ENCODE assay signal across 33 mouse cellular contexts in genomic region chr11:66924095-66924823, GRCm38 (mm10). TPM values are rescaled to one million over a fixed set of nuclear protein-coding genes. Genes with fewer than 3 reads are reported as not detected.
DNase-seq lines count a peak whose midpoint lies in the region; ATAC-seq and TF ChIP-seq lines count a peak whose summit lies in the region.
"Had no signal": no experiment of that assay in that cellular context is flagged by ENCODE, and none has a peak within 500 bp of the region (broad histone marks: within the 10 kb centered on the region; RNA-seq: fewer than 3 reads in every experiment).

No protein-coding gene starts in this region.

- no peak for TF ChIP-seq POLR2A in small intestine, adult 2 months (IDR thresholded peaks at IDR 0.05; ENCODE audit: low read depth, low read length)

- H3K36me3 ChIP-seq in heart, embryonic 12.5 days = peaks cover 15% of the 10 kb centered on the region; the same call in 1 of the 2 replicates
- no peaks in the 10 kb centered on the region for H3K36me3 ChIP-seq in intestine, embryonic 15.5 days
- H3K36me3 ChIP-seq in small intestine, adult 2 months (ENCODE audit: control insufficient read depth, insufficient read depth, low read length) = no peaks in the 10 kb centered on the region
- H3K36me3 ChIP-seq: embryonic facial prominence, embryonic 13.5 days; forebrain, embryonic 10.5 days had no signal

- no peak overlapping the region for H3K27ac ChIP-seq in heart, embryonic 12.5 days (ENCODE audit: poor library complexity, severe bottlenecking)
- H3K27ac ChIP-seq in intestine, embryonic 15.5 days = no peak overlapping the region
- peak overlapping the region; percentile 96 for H3K27ac ChIP-seq in small intestine, adult 2 months (ENCODE audit: insufficient read depth, low read depth, low read length)
- H3K27ac ChIP-seq: embryonic facial prominence, embryonic 13.5 days; forebrain, embryonic 10.5 days; forebrain, embryonic 13.5 days; heart, embryonic 13.5 days; hindbrain, embryonic 14.5 days; hindbrain, postnatal 0 days had no signal

- H3K9me3 ChIP-seq in heart, embryonic 12.5 days (replicated peaks) = no peaks in the 10 kb centered on the region
- no peaks in the 10 kb centered on the region for H3K9me3 ChIP-seq in intestine, embryonic 15.5 days
- H3K9me3 ChIP-seq: embryonic facial prominence, embryonic 13.5 days; forebrain, embryonic 10.5 days; forebrain, embryonic 13.5 days; heart, embryonic 13.5 days had no signal

- no peak overlapping the region for H3K4me3 ChIP-seq in heart, embryonic 12.5 days
- no peak overlapping the region for H3K4me3 ChIP-seq in intestine, embryonic 15.5 days (replicated peaks)
- H3K4me3 ChIP-seq in small intestine, adult 2 months (ENCODE audit: low read depth, low read length) = peak overlapping the region; percentile 24; the same call in 1 of the 2 replicates
- H3K4me3 ChIP-seq: embryonic facial prominence, embryonic 13.5 days; forebrain, embryonic 10.5 days; forebrain, embryonic 13.5 days; heart, embryonic 13.5 days had no signal

- no peak for ATAC-seq in heart, embryonic 12.5 days (ENCODE audit: insufficient number of reproducible peaks, low FRiP score)
- peak; percentile 79 for ATAC-seq in intestine, embryonic 15.5 days
- ATAC-seq: forebrain, embryonic 13.5 days; forebrain, embryonic 16.5 days; hindbrain, postnatal 0 days; inflammation-experienced regulatory T-cells, adult 6 months had no signal

- intact Hi-C loops in gastrocnemius, postnatal 36 days (cut with DNase I) = no loop called here

- H3K27me3 ChIP-seq in heart, embryonic 12.5 days (replicated peaks) = peaks cover 25% of the 10 kb centered on the region
- no peaks in the 10 kb centered on the region for H3K27me3 ChIP-seq in intestine, embryonic 15.5 days (replicated peaks)
- no peaks in the 10 kb centered on the region for H3K27me3 ChIP-seq in small intestine, adult 2 months (ENCODE audit: control insufficient read depth, insufficient read depth, low read length)
- H3K27me3 ChIP-seq: embryonic facial prominence, embryonic 13.5 days; forebrain, embryonic 13.5 days had no signal

- TF ChIP-seq CTCF in small intestine, adult 2 months (IDR thresholded peaks at IDR 0.05; ENCODE audit: extremely low read depth, insufficient read length, insufficient replicate concordance, low read depth, low read length) = no peak

- DNase-seq in heart, adult 11 months = peak; percentile 87
- DNase-seq in gastrocnemius, postnatal 36 days = no peak
- no peak for DNase-seq in layer of hippocampus, adult 11-12 months (ENCODE audit: low spot score)
- DNase-seq: adrenal gland, adult 2 months; adrenal gland, postnatal 14 days; B cell, adult 2 months; cerebellum, adult 11 months; cerebellum, adult 2 months; cerebellum, adult 9-11 months; cerebellum, postnatal 25 days; gastrocnemius, postnatal 10 days; heart, adult 18-20 months; heart, postnatal 14 days; heart, postnatal 4 days had no signal

- H3K4me2 ChIP-seq in heart, embryonic 12.5 days = no peak overlapping the region
- peak overlapping the region; percentile 4; the same call in 1 of the 2 replicates for H3K4me2 ChIP-seq in intestine, embryonic 15.5 days (replicated peaks)
- H3K4me2 ChIP-seq: embryonic facial prominence, embryonic 13.5 days; forebrain, embryonic 13.5 days; heart, embryonic 13.5 days; hindbrain, embryonic 14.5 days had no signal

- no peak overlapping the region for H3K9ac ChIP-seq in heart, embryonic 12.5 days
- no peak overlapping the region for H3K9ac ChIP-seq in intestine, embryonic 15.5 days
- H3K9ac ChIP-seq: embryonic facial prominence, embryonic 13.5 days; forebrain, embryonic 13.5 days; heart, embryonic 13.5 days; hindbrain, embryonic 14.5 days had no signal

- 77% methylated on average over 11 of the region's 11 CpGs for WGBS in heart, embryonic 12.5 days
- 68% methylated on average over 11 of the region's 11 CpGs for WGBS in intestine, embryonic 15.5 days
- WGBS in small intestine, adult 2 months = 26% methylated on average over 11 of the region's 11 CpGs

- no peaks in the 10 kb centered on the region for H3K4me1 ChIP-seq in heart, embryonic 12.5 days (replicated peaks)
- no peaks in the 10 kb centered on the region for H3K4me1 ChIP-seq in intestine, embryonic 15.5 days (replicated peaks)
- H3K4me1 ChIP-seq in small intestine, adult 2 months (ENCODE audit: control insufficient read depth, insufficient read depth, insufficient read length, low read length) = peaks cover 13% of the 10 kb centered on the region; the same call in 1 of the 2 replicates
- H3K4me1 ChIP-seq: forebrain, embryonic 13.5 days; heart, embryonic 13.5 days had no signal

RNA-seq across cellular contexts. Expression of gene Pirt, which starts 12.5 kb away (rescaled TPM):
- 14.4 and 14.5 TPM in 2 replicates for polyA plus RNA-seq in heart, embryonic 12.5 days (2016; fragmentation: Nextera tagmentation; extraction: Ambion mirVana)
- polyA plus RNA-seq in intestine, embryonic 15.5 days (2015; fragmentation: Nextera tagmentation; extraction: Ambion mirVana) = 5.7 and 6.4 TPM in 2 replicates
- 0.98 TPM in 2 replicates for polyA plus RNA-seq in small intestine, adult 2 months (2012; rRNA removed)
- total RNA-seq in gastrocnemius, postnatal 36 days (2021) = under 1 TPM in 1 of 2 experiments, not detected in 1; 0.13 TPM
- total RNA-seq: CH12.LX; common myeloid progenitor, adult 5-6 weeks; MEL had no signal
- polyA plus RNA-seq: inflammation-experienced regulatory T-cells, adult 6 months had no signal

RNA-seq across cellular contexts. Expression of gene Tmem238l, which starts 32.2 kb away (rescaled TPM):
- polyA plus RNA-seq in heart, embryonic 12.5 days (2016; fragmentation: Nextera tagmentation; extraction: Ambion mirVana) = 0.28 TPM in 1 of 2 replicates, not detected in the other
- 1.2 and 1.9 TPM in 2 replicates for polyA plus RNA-seq in intestine, embryonic 15.5 days (2015; fragmentation: Nextera tagmentation; extraction: Ambion mirVana)
- 69.2 and 269 TPM in 2 replicates for polyA plus RNA-seq in small intestine, adult 2 months (2012; rRNA removed)
- total RNA-seq in gastrocnemius, postnatal 36 days (2021) = not detected
- total RNA-seq: adrenal gland, adult 2 months; adrenal gland, postnatal 14 days; adrenal gland, postnatal 4 days; CH12.LX; common myeloid progenitor, adult 5-6 weeks; gastrocnemius, adult 18-20 months; gastrocnemius, postnatal 10 days; gastrocnemius, postnatal 4 days; heart, adult 18-20 months; heart, postnatal 14 days; hindbrain, postnatal 0 days; MEL had no signal
- polyA plus RNA-seq: adrenal gland, adult 2 months; cerebellum, adult 2 months; embryonic facial prominence, embryonic 13.5 days; forebrain, embryonic 10.5 days; forebrain, embryonic 13.5 days; forebrain, embryonic 16.5 days; heart, embryonic 16.5 days; hindbrain, embryonic 11.5 days; hindbrain, embryonic 14.5 days; hindbrain, postnatal 0 days; inflammation-experienced regulatory T-cells, adult 6 months had no signal

Comparison
In these comparisons a context has a peak if more than half of its experiments do, and no peak if none do; other contexts are left out.
1. RNA of gene Tmem238l, which starts 32.2 kb away (polyA plus RNA-seq): 69.2 to 269 TPM in small intestine, adult 2 months; 1.2 to 1.9 TPM in intestine, embryonic 15.5 days and 0.28 TPM in heart, embryonic 12.5 days; every median in the first group is over 10 times any median in the second.